Mouse (Mus musculus): ENCODE results near the gene Nme3. TPM values are rescaled to one million over a fixed set of nuclear protein-coding genes. Genes with fewer than 3 reads are reported as not detected.

Nme3 gene
- polyA plus RNA-seq, 1 experiment from 2014 or later: 76.1 TPM

GRCm38 (mm10) chr17:24856589-24856988 lies 39.7 kb upstream of the Nme3 start:
- Histone ChIP-seq H3K4me2 (ENCODE audit: low read length) (no peak overlapping the region), H3K9ac (replicated peaks; ENCODE audit: low read depth, low read length) (no peak overlapping the region), H3K36me3 (ENCODE audit: control insufficient read depth, insufficient read depth) (peaks cover 2% of the 10 kb centered on the region; the same call in 1 of the 2 replicates), H3K27ac (ENCODE audit: low read length) (no peak overlapping the region), H3K4me3 (replicated peaks; ENCODE audit: low read length) (no peak overlapping the region), H3K9me3 (ENCODE audit: control insufficient read depth, low read length) (no peaks in the 10 kb centered on the region), H3K27me3 (replicated peaks; ENCODE audit: control insufficient read depth, insufficient read depth, low read length) (0 out of 2 replicates have a peak, but pooled peaks cover under 1% of the 10 kb centered on the region), H3K4me1 (replicated peaks; ENCODE audit: control insufficient read depth, insufficient read depth, low read length) (peaks cover 4% of the 10 kb centered on the region; the same call in 1 of the 2 replicates)
- no peak for ATAC-seq
- WGBS: 94% methylated on average over 13 of the region's 13 CpGs

- no peak overlapping the region for H3K4me3 ChIP-seq (replicated peaks; ENCODE audit: low read length)
- 89% methylated on average over 8 of the region's 8 CpGs for WGBS
- peaks cover 2% of the 10 kb centered on the region; the same call in 1 of the 2 replicates for H3K36me3 ChIP-seq (ENCODE audit: control insufficient read depth, insufficient read depth)
- no peak overlapping the region for H3K9ac ChIP-seq (replicated peaks; ENCODE audit: low read depth, low read length)
- no peak overlapping the region for H3K27ac ChIP-seq (ENCODE audit: low read length)
- no peak for ATAC-seq
- no peak overlapping the region for H3K4me2 ChIP-seq (ENCODE audit: low read length)
- H3K27me3 ChIP-seq (replicated peaks; ENCODE audit: control insufficient read depth, insufficient read depth, low read length): no peaks in the 10 kb centered on the region
- peaks cover 4% of the 10 kb centered on the region; the same call in 1 of the 2 replicates for H3K4me1 ChIP-seq (replicated peaks; ENCODE audit: control insufficient read depth, insufficient read depth, low read length)
- no peaks in the 10 kb centered on the region for H3K9me3 ChIP-seq (ENCODE audit: control insufficient read depth, low read length)
Observed at GRCm38 (mm10) chr17:24857831-24858470, 38.3 kb upstream of the Nme3 start.

- ATAC-seq: no peak
- no peaks in the 10 kb centered on the region for H3K9me3 ChIP-seq (ENCODE audit: control insufficient read depth, low read length)
- H3K9ac ChIP-seq (replicated peaks; ENCODE audit: low read depth, low read length): no peak overlapping the region
- H3K27me3 ChIP-seq (replicated peaks; ENCODE audit: control insufficient read depth, insufficient read depth, low read length): no peaks in the 10 kb centered on the region
- H3K4me3 ChIP-seq (replicated peaks; ENCODE audit: low read length): no peak overlapping the region
- peaks cover 4% of the 10 kb centered on the region; the same call in 1 of the 2 replicates for H3K4me1 ChIP-seq (replicated peaks; ENCODE audit: control insufficient read depth, insufficient read depth, low read length)
- no peak overlapping the region for H3K4me2 ChIP-seq (ENCODE audit: low read length)
- WGBS: 85% methylated on average over 6 of the region's 6 CpGs
- H3K27ac ChIP-seq (ENCODE audit: low read length): no peak overlapping the region
- peaks cover 2% of the 10 kb centered on the region; the same call in 1 of the 2 replicates for H3K36me3 ChIP-seq (ENCODE audit: control insufficient read depth, insufficient read depth)
Observed at GRCm38 (mm10) chr17:24858967-24859366, 37.3 kb upstream of the Nme3 start.

DNA sequence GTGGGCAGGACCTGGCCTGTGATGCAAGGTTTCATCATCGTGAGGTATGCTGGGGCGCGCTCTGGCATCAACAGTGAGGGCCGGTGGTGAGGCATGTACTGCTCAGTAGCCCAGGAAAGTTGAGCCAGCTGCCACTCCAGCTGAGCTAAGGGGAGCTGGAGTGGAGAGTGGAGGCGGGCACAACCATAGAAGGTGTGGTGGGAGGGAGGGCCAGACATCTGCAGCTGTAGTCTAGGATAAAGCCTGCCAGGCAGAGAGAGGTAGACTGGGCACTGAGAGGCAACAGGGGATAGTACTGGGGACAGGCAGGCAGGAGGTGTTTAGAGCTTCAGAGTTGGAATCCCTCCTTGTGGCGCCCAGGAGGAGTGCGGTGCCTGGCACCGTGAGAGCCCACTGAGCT lies 36.2 kb upstream of the Nme3 start:
- peaks cover 2% of the 10 kb centered on the region; the same call in 1 of the 2 replicates for H3K36me3 ChIP-seq (ENCODE audit: control insufficient read depth, insufficient read depth)
- peaks cover 4% of the 10 kb centered on the region; the same call in 1 of the 2 replicates for H3K4me1 ChIP-seq (replicated peaks; ENCODE audit: control insufficient read depth, insufficient read depth, low read length)
- H3K9me3 ChIP-seq (ENCODE audit: control insufficient read depth, low read length): no peaks in the 10 kb centered on the region
- H3K4me2 ChIP-seq (ENCODE audit: low read length): no peak overlapping the region
- 92% methylated on average over 8 of the region's 8 CpGs for WGBS
- no peak overlapping the region for H3K9ac ChIP-seq (replicated peaks; ENCODE audit: low read depth, low read length)
- no peaks in the 10 kb centered on the region for H3K27me3 ChIP-seq (replicated peaks; ENCODE audit: control insufficient read depth, insufficient read depth, low read length)
- no peak for ATAC-seq
- no peak overlapping the region for H3K4me3 ChIP-seq (replicated peaks; ENCODE audit: low read length)
- H3K27ac ChIP-seq (ENCODE audit: low read length): no peak overlapping the region

DNA sequence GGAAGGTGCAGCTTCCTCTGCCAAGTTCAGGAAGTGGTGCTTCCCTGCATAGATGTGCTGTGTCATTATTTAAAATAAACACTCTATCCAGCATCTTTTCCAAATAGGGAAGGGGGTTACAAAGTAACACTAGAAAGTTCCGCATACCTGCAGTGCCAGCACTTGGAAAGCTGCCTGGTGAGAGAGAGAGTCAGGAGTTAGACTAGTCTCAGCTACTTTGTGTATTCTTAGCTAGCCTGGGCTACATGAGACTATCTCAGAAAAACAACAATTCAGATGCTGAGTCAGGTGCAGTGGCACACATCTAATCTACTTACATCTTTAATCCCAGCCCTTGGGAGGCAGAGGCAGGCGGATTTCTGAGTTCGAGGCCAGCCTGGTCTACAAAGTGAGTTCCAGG lies 34.5 kb upstream of the Nme3 start:
- Histone ChIP-seq H3K9me3 (ENCODE audit: control insufficient read depth, low read length) (no peaks in the 10 kb centered on the region), H3K36me3 (ENCODE audit: control insufficient read depth, insufficient read depth) (peaks cover 5% of the 10 kb centered on the region; the same call in 1 of the 2 replicates), H3K27ac (ENCODE audit: low read length) (no peak overlapping the region), H3K27me3 (replicated peaks; ENCODE audit: control insufficient read depth, insufficient read depth, low read length) (no peaks in the 10 kb centered on the region), H3K4me2 (ENCODE audit: low read length) (no peak overlapping the region), H3K4me1 (replicated peaks; ENCODE audit: control insufficient read depth, insufficient read depth, low read length) (peaks cover 4% of the 10 kb centered on the region; the same call in 1 of the 2 replicates), H3K9ac (replicated peaks; ENCODE audit: low read depth, low read length) (no peak overlapping the region), H3K4me3 (replicated peaks; ENCODE audit: low read length) (no peak overlapping the region)
- 92% methylated on average over 3 of the region's 3 CpGs for WGBS
- no peak for ATAC-seq

DNA sequence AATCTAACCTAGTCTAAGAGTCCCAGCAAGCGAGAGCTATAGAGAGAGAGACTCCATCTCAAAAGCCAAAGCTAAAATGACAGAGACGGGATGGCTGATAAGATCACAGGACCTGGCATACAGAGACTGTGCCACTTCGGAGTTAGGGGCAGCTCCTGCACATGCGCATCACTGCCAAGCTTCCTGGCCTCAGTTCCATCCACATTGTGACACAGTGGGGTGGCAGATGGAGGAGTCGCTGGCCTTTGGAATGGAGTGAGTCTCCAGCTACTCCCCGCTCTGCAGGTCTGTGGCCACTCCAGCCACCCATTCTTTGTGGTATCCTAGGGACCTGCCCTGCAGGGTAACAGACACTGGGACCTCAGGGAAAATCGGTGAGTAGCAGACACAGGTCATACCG lies 30.5 kb upstream of the Nme3 start, which contains the start of gene Igfals:
Gene Igfals (plus strand): TSS at position 222 of the 400 bp plus-strand sequence.
- Histone ChIP-seq H3K9ac (replicated peaks; ENCODE audit: low read depth, low read length) (no peak within 1 kb of the TSS), H3K27ac (ENCODE audit: low read length) (no peak within 1 kb of the TSS), H3K27me3 (replicated peaks; ENCODE audit: control insufficient read depth, insufficient read depth, low read length) (no peaks in the 10 kb centered on the region), H3K4me1 (replicated peaks; ENCODE audit: control insufficient read depth, insufficient read depth, low read length) (no peaks in the 10 kb centered on the region), H3K36me3 (ENCODE audit: control insufficient read depth, insufficient read depth) (0 out of 2 replicates have a peak, but pooled peaks cover 5% of the 10 kb centered on the region), H3K4me2 (ENCODE audit: low read length) (no peak within 1 kb of the TSS), H3K9me3 (ENCODE audit: control insufficient read depth, low read length) (no peaks in the 10 kb centered on the region), H3K4me3 (replicated peaks; ENCODE audit: low read length) (no peak within 1 kb of the TSS)
- ATAC-seq: no peak
- WGBS: 91% methylated on average over 8 of the region's 8 CpGs

- 0 out of 2 replicates have a peak, but pooled peaks cover 3% of the 10 kb centered on the region for H3K36me3 ChIP-seq (ENCODE audit: control insufficient read depth, insufficient read depth)
- no peaks in the 10 kb centered on the region for H3K27me3 ChIP-seq (replicated peaks; ENCODE audit: control insufficient read depth, insufficient read depth, low read length)
- WGBS: 95% methylated on average over 10 of the region's 10 CpGs
- ATAC-seq: no peak
- no peak overlapping the region for H3K4me3 ChIP-seq (replicated peaks; ENCODE audit: low read length)
- H3K27ac ChIP-seq (ENCODE audit: low read length): no peak overlapping the region
- no peaks in the 10 kb centered on the region for H3K9me3 ChIP-seq (ENCODE audit: control insufficient read depth, low read length)
- no peaks in the 10 kb centered on the region for H3K4me1 ChIP-seq (replicated peaks; ENCODE audit: control insufficient read depth, insufficient read depth, low read length)
- no peak overlapping the region for H3K9ac ChIP-seq (replicated peaks; ENCODE audit: low read depth, low read length)
- H3K4me2 ChIP-seq (ENCODE audit: low read length): no peak overlapping the region
Observed at GRCm38 (mm10) chr17:24867914-24868313, 28.4 kb upstream of the Nme3 start.

- Histone ChIP-seq H3K4me3 (replicated peaks; ENCODE audit: low read length) (no peak overlapping the region), H3K9ac (replicated peaks; ENCODE audit: low read depth, low read length) (no peak overlapping the region), H3K27ac (ENCODE audit: low read length) (no peak overlapping the region), H3K27me3 (replicated peaks; ENCODE audit: control insufficient read depth, insufficient read depth, low read length) (no peaks in the 10 kb centered on the region), H3K9me3 (ENCODE audit: control insufficient read depth, low read length) (no peaks in the 10 kb centered on the region), H3K4me2 (ENCODE audit: low read length) (no peak overlapping the region), H3K4me1 (replicated peaks; ENCODE audit: control insufficient read depth, insufficient read depth, low read length) (no peaks in the 10 kb centered on the region), H3K36me3 (ENCODE audit: control insufficient read depth, insufficient read depth) (no peaks in the 10 kb centered on the region)
- ATAC-seq: no peak
- 51% methylated on average over 4 of the region's 4 CpGs for WGBS
Observed at GRCm38 (mm10) chr17:24873695-24874404, 22.4 kb upstream of the Nme3 start.

DNA sequence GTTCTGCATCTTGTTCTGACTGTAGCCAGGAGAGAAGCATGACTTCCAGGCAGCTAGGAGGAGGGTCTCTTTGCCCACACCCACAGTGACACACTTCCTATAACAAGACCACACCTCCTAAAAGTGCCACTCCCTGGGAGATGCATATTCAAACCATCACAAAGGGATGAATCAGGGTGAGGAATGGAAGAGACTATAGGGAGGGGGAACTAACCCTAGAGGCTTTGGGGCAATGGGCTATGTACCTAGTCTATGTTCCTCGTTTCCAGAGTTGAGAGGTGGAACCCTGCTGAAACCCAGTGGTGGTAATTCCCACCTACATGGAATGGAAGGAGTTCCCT lies 21.9 kb upstream of the Nme3 start:
- H3K36me3 ChIP-seq (ENCODE audit: control insufficient read depth, insufficient read depth): no peaks in the 10 kb centered on the region
- no peak overlapping the region for H3K4me2 ChIP-seq (ENCODE audit: low read length)
- 33% methylated on average over 1 of the region's 1 CpGs for WGBS
- no peaks in the 10 kb centered on the region for H3K9me3 ChIP-seq (ENCODE audit: control insufficient read depth, low read length)
- no peaks in the 10 kb centered on the region for H3K4me1 ChIP-seq (replicated peaks; ENCODE audit: control insufficient read depth, insufficient read depth, low read length)
- H3K4me3 ChIP-seq (replicated peaks; ENCODE audit: low read length): no peak overlapping the region
- H3K27me3 ChIP-seq (replicated peaks; ENCODE audit: control insufficient read depth, insufficient read depth, low read length): no peaks in the 10 kb centered on the region
- no peak overlapping the region for H3K27ac ChIP-seq (ENCODE audit: low read length)
- ATAC-seq: no peak
- no peak overlapping the region for H3K9ac ChIP-seq (replicated peaks; ENCODE audit: low read depth, low read length)

Data from forebrain, embryonic 16.5 days (tissue).